Mouse (Mus musculus): ENCODE measurements around the gene Fam81b.

DNA sequence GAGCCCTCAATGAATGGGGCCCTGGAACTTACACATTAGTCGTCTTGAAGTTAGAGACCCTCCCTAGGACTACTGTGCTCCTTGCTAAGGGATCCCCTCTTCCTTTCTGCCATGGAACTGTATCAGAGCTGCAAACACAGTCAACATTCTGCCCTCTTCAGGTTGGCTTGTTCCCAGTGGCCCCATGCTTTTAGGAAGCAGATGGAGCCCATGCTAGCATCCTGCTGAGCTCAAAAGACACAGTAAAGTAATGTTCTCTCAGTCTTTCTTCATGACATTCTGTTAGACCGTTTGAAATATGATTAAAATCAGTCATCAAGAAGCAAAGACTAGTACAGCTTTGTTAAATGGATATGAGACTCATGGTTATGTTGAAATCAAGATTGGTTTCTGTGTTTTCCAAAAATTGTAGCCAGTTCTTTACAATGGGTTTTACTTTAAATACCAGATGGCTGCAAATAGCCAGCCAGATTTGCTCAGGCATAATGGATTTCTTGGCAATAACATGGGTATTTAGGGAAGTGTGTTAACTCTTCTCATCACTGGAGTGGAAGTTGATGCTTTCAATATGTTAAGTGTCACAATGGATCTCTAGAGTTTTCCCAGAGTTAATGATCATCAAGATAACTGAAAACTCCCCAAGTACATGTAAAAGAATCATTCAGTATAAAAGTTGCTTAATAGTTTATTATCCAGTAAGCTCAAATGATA is 938 bp upstream of the Fam81b start:
- TF ChIP-seq POLR2A (IDR thresholded peaks at IDR 0.05; ENCODE audit: insufficient read depth, low read length), result no peak
- no peak for TF ChIP-seq CTCF (IDR thresholded peaks at IDR 0.05; ENCODE audit: low read depth, low read length)
- TF ChIP-seq EP300 (IDR thresholded peaks at IDR 0.05; ENCODE audit: insufficient read depth, low read depth, low read length), result no peak

Measured in ES-Bruce4 (cell line).